Mouse (Mus musculus): ENCODE data around the gene Tpbgl. TPM values are rescaled to one million over a fixed set of nuclear protein-coding genes. Genes with fewer than 3 reads are reported as not detected.

Tpbgl gene
- total and polyA plus RNA-seq, 3 experiments = 0.07 to 0.25 TPM; not detected in 1

- dilution Hi-C loops (cut with MboI; ENCODE audit: extremely low pct_ligation_motif_present, extremely low pct_unique_long_range_greater_than_20kb, low sequenced_read_pairs) (no loop called here), in situ Hi-C loops (cut with MboI; ENCODE audit: low pct_ligation_motif_present, low pct_unique_long_range_greater_than_20kb, low sequenced_read_pairs) (no loop called here)
- Histone ChIP-seq H3K4me2 (ENCODE audit: insufficient read depth, low read depth, poor library complexity, severe bottlenecking) (no peak overlapping the region), H3K9me3 (replicated peaks; ENCODE audit: low read length) (peaks cover 8% of the 10 kb centered on the region), H3K36me3 (replicated peaks in 1 of 2; ENCODE audit: control insufficient read depth in 1 of 2, insufficient read depth in 1 of 2, low read length in 1 of 2) (no peaks in the 10 kb centered on the region), H3K4me1 (ENCODE audit: control insufficient read depth in 1 of 2, insufficient read depth in 2 of 2) (no peaks in the 10 kb centered on the region), H3K27ac (ENCODE audit: insufficient read depth, low read depth) (no peak overlapping the region), H3K9ac (ENCODE audit: insufficient read depth, low read depth) (no peak overlapping the region), H3K4me3 (replicated peaks in 1 of 3; ENCODE audit: low read depth in 2 of 3, low read length in 2 of 3, poor library complexity in 1 of 3) (no peak overlapping the region), H3K27me3 (replicated peaks) (peaks cover 27% of the 10 kb centered on the region), H3K79me2 (replicated peaks; ENCODE audit: control insufficient read depth, extremely low read depth, insufficient read depth, poor library complexity, severe bottlenecking) (no peaks in the 10 kb centered on the region)
- DNase-seq (ENCODE audit: extremely low read depth) = no peak
- TF ChIP-seq JUN (IDR thresholded peaks at IDR 0.05; ENCODE audit: insufficient read depth, low read depth, low read length) (no peak), CHD1 (IDR thresholded peaks at IDR 0.05; ENCODE audit: low read depth, low read length) (no peak), CTCF (conservative IDR thresholded peaks at IDR 0.05 in 1 of 2, IDR thresholded peaks at IDR 0.05 in 1 of 2; ENCODE audit: low read depth in 2 of 2, low read length in 2 of 2) (no peak), CHD2 (IDR thresholded peaks at IDR 0.05; ENCODE audit: low read length) (no peak), ZNF384 (IDR thresholded peaks at IDR 0.05; ENCODE audit: low read depth, low read length) (no peak), IRF4 (IDR thresholded peaks at IDR 0.05; ENCODE audit: low read depth, low read length) (no peak), BHLHE40 (IDR thresholded peaks at IDR 0.05; ENCODE audit: low read depth, low read length) (no peak), RAD21 (IDR thresholded peaks at IDR 0.05; ENCODE audit: low read depth, low read length) (no peak), MEF2A (IDR thresholded peaks at IDR 0.05; ENCODE audit: borderline replicate concordance, low read depth, low read length) (no peak), HCFC1 (IDR thresholded peaks at IDR 0.05; ENCODE audit: low read depth, low read length) (no peak), ZMIZ1 (IDR thresholded peaks at IDR 0.05; ENCODE audit: low read depth, low read length) (no peak), ZC3H11A (IDR thresholded peaks at IDR 0.05; ENCODE audit: low read depth, low read length) (no peak), MAZ (IDR thresholded peaks at IDR 0.05; ENCODE audit: low read depth, low read length) (no peak), ELF1 (IDR thresholded peaks at IDR 0.05; ENCODE audit: low read depth, low read length) (no peak), UBTF (IDR thresholded peaks at IDR 0.05; ENCODE audit: low read depth, low read length) (no peak)
Measured at GRCm38 (mm10) chr7:99654244-99654643, 27.3 kb upstream of the Tpbgl start.

- H3K4me1 ChIP-seq (ENCODE audit: control insufficient read depth in 1 of 2, insufficient read depth in 2 of 2) = no peaks in the 10 kb centered on the region
- in situ Hi-C loops (cut with MboI; ENCODE audit: low pct_ligation_motif_present, low pct_unique_long_range_greater_than_20kb, low sequenced_read_pairs) (no loop called here), dilution Hi-C loops (cut with MboI; ENCODE audit: extremely low pct_ligation_motif_present, extremely low pct_unique_long_range_greater_than_20kb, low sequenced_read_pairs) (no loop called here)
- H3K27ac ChIP-seq (ENCODE audit: insufficient read depth, low read depth) = no peak overlapping the region
- H3K9me3 ChIP-seq (replicated peaks; ENCODE audit: low read length) = peaks cover 8% of the 10 kb centered on the region
- no peak overlapping the region for H3K9ac ChIP-seq (ENCODE audit: insufficient read depth, low read depth)
- no peaks in the 10 kb centered on the region for H3K79me2 ChIP-seq (replicated peaks; ENCODE audit: control insufficient read depth, extremely low read depth, insufficient read depth, poor library complexity, severe bottlenecking)
- no peaks in the 10 kb centered on the region for H3K36me3 ChIP-seq (replicated peaks in 1 of 2; ENCODE audit: control insufficient read depth in 1 of 2, insufficient read depth in 1 of 2, low read length in 1 of 2)
- H3K4me2 ChIP-seq (ENCODE audit: insufficient read depth, low read depth, poor library complexity, severe bottlenecking) = no peak overlapping the region
- no peak for DNase-seq (ENCODE audit: extremely low read depth)
- H3K27me3 ChIP-seq (replicated peaks) = peaks cover 52% of the 10 kb centered on the region
- no peak for TF ChIP-seq ETS1 (conservative IDR thresholded peaks at IDR 0.05; ENCODE audit: low read depth, low read length)
- TF ChIP-seq KAT2A (IDR thresholded peaks at IDR 0.05; ENCODE audit: insufficient replicate concordance, low read length) = no peak
- TF ChIP-seq ZNF384 (IDR thresholded peaks at IDR 0.05; ENCODE audit: low read depth, low read length) = no peak
- no peak for TF ChIP-seq ZMIZ1 (IDR thresholded peaks at IDR 0.05; ENCODE audit: low read depth, low read length)
- no peak for TF ChIP-seq UBTF (IDR thresholded peaks at IDR 0.05; ENCODE audit: low read depth, low read length)
- no peak for TF ChIP-seq MAFK (IDR thresholded peaks at IDR 0.05; ENCODE audit: insufficient replicate concordance, low read length)
- TF ChIP-seq MXI1 (IDR thresholded peaks at IDR 0.05; ENCODE audit: low read depth, low read length) = no peak
- no peak for TF ChIP-seq PAX5 (IDR thresholded peaks at IDR 0.05; ENCODE audit: low read length)
- TF ChIP-seq USF1 (IDR thresholded peaks at IDR 0.05; ENCODE audit: low read depth, low read length) = no peak
- no peak for TF ChIP-seq ELF1 (IDR thresholded peaks at IDR 0.05; ENCODE audit: low read depth, low read length)
- TF ChIP-seq E2F4 (IDR thresholded peaks at IDR 0.05; ENCODE audit: insufficient replicate concordance, low read depth, low read length) = no peak
- TF ChIP-seq CTCF (conservative IDR thresholded peaks at IDR 0.05 in 1 of 2, IDR thresholded peaks at IDR 0.05 in 1 of 2; ENCODE audit: low read depth in 2 of 2, low read length in 2 of 2) = no peak
- no peak for TF ChIP-seq TBP (conservative IDR thresholded peaks at IDR 0.05; ENCODE audit: low read depth, low read length)
- no peak for TF ChIP-seq POLR2AphosphoS2 (IDR thresholded peaks at IDR 0.05; ENCODE audit: low read depth, low read length)
- H3K4me3 ChIP-seq (replicated peaks in 1 of 3; ENCODE audit: low read depth in 2 of 3, low read length in 2 of 3, poor library complexity in 1 of 3) = no peak overlapping the region
Measured at GRCm38 (mm10) chr7:99649585-99649984, 22.7 kb upstream of the Tpbgl start.
